Mouse (Mus musculus): ENCODE results near the gene Tmem97.
"Not testable (repeated sequence)": the region's sequence is repeated elsewhere in the genome, so short reads cannot be mapped to it uniquely, and the experiment has no call there.

The Tmem97 gene

GRCm38 (mm10) chr11:78549491-78549987 lies 1.0 kb downstream of the Tmem97 start:
- DNase-seq (ENCODE audit: low spot score) = no peak

- DNase-seq (ENCODE audit: low spot score) = no peak
Observed at GRCm38 (mm10) chr11:78547718-78548460, 2.7 kb downstream of the Tmem97 start.

- no peak for DNase-seq (ENCODE audit: low spot score)
Observed at GRCm38 (mm10) chr11:78545181-78545580, 5.4 kb downstream of the Tmem97 start.

- no peak for DNase-seq (ENCODE audit: low spot score)
Observed at GRCm38 (mm10) chr11:78544449-78545111, 6.0 kb downstream of the Tmem97 start.

GRCm38 (mm10) chr11:78540358-78540757 lies 10.2 kb downstream of the Tmem97 start:
- DNase-seq (ENCODE audit: low spot score) = no peak

- no peak for DNase-seq (ENCODE audit: low spot score)
Observed at GRCm38 (mm10) chr11:78536690-78537084, 13.9 kb downstream of the Tmem97 start.

- peak; percentile 98 for DNase-seq (ENCODE audit: low spot score)
Observed at GRCm38 (mm10) chr11:78536080-78536689, 14.4 kb downstream of the Tmem97 start, which contains the start of the genes Tnfaip1 and Ift20. Gene Tnfaip1, minus strand, starts transcription at chr11:78536332. Gene Ift20, plus strand, starts transcription at chr11:78536361.

- peak; percentile 38 for DNase-seq (ENCODE audit: low spot score)
Observed at GRCm38 (mm10) chr11:78535376-78536079, 15.0 kb downstream of the Tmem97 start.

- no peak for DNase-seq (ENCODE audit: low spot score)
Observed at GRCm38 (mm10) chr11:78534516-78534915, 16.1 kb downstream of the Tmem97 start.

- DNase-seq (ENCODE audit: low spot score) = not testable (repeated sequence)
Observed at GRCm38 (mm10) chr11:78531515-78531914, 19.1 kb downstream of the Tmem97 start.

- DNase-seq (ENCODE audit: low spot score) = no peak
Observed at GRCm38 (mm10) chr11:78531046-78531445, 19.5 kb downstream of the Tmem97 start.

GRCm38 (mm10) chr11:78530001-78530400 lies 20.6 kb downstream of the Tmem97 start:
- DNase-seq (ENCODE audit: low spot score) = no peak

- no peak for DNase-seq (ENCODE audit: low spot score)
Observed at GRCm38 (mm10) chr11:78528714-78529113, 21.9 kb downstream of the Tmem97 start.

GRCm38 (mm10) chr11:78524838-78525237 lies 25.7 kb downstream of the Tmem97 start:
- no peak for DNase-seq (ENCODE audit: low spot score)

GRCm38 (mm10) chr11:78523241-78523955 lies 27.2 kb downstream of the Tmem97 start:
- DNase-seq (ENCODE audit: low spot score) = no peak

- no peak for DNase-seq (ENCODE audit: low spot score)
Observed at GRCm38 (mm10) chr11:78522481-78522997, 28.0 kb downstream of the Tmem97 start.

- DNase-seq (ENCODE audit: low spot score) = no peak
Observed at GRCm38 (mm10) chr11:78521880-78522279, 28.7 kb downstream of the Tmem97 start.

GRCm38 (mm10) chr11:78518931-78519330 lies 31.6 kb downstream of the Tmem97 start:
- no peak for DNase-seq (ENCODE audit: low spot score)

GRCm38 (mm10) chr11:78515549-78516325 lies 34.8 kb downstream of the Tmem97 start:
- no peak for DNase-seq (ENCODE audit: low spot score)

- no peak for DNase-seq (ENCODE audit: low spot score)
Observed at GRCm38 (mm10) chr11:78513106-78513790, 37.3 kb downstream of the Tmem97 start.

All from urinary bladder, postnatal 14 days (tissue).